Mouse (Mus musculus): Measurements from ENCODE around the gene Oxct2b. TPM values are rescaled to one million over a fixed set of nuclear protein-coding genes. Genes with fewer than 3 reads are reported as not detected.
"Not testable (repeated sequence)": the region's sequence is repeated elsewhere in the genome, so short reads cannot be mapped to it uniquely, and the experiment has no call there.

Gene Oxct2b
- polyA plus RNA-seq, 1 experiment from 2014 or later: not detected

GRCm38 (mm10) chr4:123155004-123155403, 38.9 kb downstream of the Oxct2b start:
- TF ChIP-seq CTCF (IDR thresholded peaks at IDR 0.05): peak; percentile 52
- DNase-seq (ENCODE audit: low read depth, low spot score): peak; percentile 7
- ChIA-PET CTCF (interaction anchor here (1.0 kb wide), 1 partner anchor 9 kb away, joined by 4 read pairs; no protein-coding TSS in a partner anchor), POLR2A (no interaction called here)
- in situ Hi-C loops (cut with MboI; ENCODE audit: low pct_unique_long_range_greater_than_20kb): loop anchor here (5.0 kb wide), 2 partner anchors 42 to 102 kb away; no protein-coding TSS in a partner anchor
- H3K27me3 ChIP-seq: peaks cover 7% of the 10 kb centered on the region
- no peak for ATAC-seq

GRCm38 (mm10) chr4:123155427-123155826, 39.4 kb downstream of the Oxct2b start:
- ChIA-PET CTCF (interaction anchor here (1.0 kb wide), 1 partner anchor 9 kb away, joined by 4 read pairs; no protein-coding TSS in a partner anchor), POLR2A (no interaction called here)
- ATAC-seq: no peak
- no peak for TF ChIP-seq CTCF (IDR thresholded peaks at IDR 0.05)
- H3K27me3 ChIP-seq: peaks cover 4% of the 10 kb centered on the region
- DNase-seq (ENCODE audit: low read depth, low spot score): no peak
- in situ Hi-C loops (cut with MboI; ENCODE audit: low pct_unique_long_range_greater_than_20kb): loop anchor here (5.0 kb wide), 2 partner anchors 42 to 102 kb away; no protein-coding TSS in a partner anchor

GRCm38 (mm10) chr4:123155840-123156239, 39.8 kb downstream of the Oxct2b start:
- in situ Hi-C loops (cut with MboI; ENCODE audit: low pct_unique_long_range_greater_than_20kb): loop anchor here (5.0 kb wide), 2 partner anchors 41 to 101 kb away; no protein-coding TSS in a partner anchor
- POLR2A ChIA-PET: no interaction called here
- TF ChIP-seq CTCF (IDR thresholded peaks at IDR 0.05): no peak
- CTCF ChIA-PET: no interaction called here
- peaks cover 4% of the 10 kb centered on the region for H3K27me3 ChIP-seq
- no peak for DNase-seq (ENCODE audit: low read depth, low spot score)
- ATAC-seq: no peak

GRCm38 (mm10) chr4:123160571-123160970, 44.5 kb downstream of the Oxct2b start:
- ChIA-PET POLR2A (no interaction called here), CTCF (no interaction called here)
- ATAC-seq (no peak), DNase-seq (ENCODE audit: low read depth, low spot score) (no peak)
- no peak for TF ChIP-seq CTCF (IDR thresholded peaks at IDR 0.05)
- H3K27me3 ChIP-seq: peaks cover 4% of the 10 kb centered on the region
- in situ Hi-C loops (cut with MboI; ENCODE audit: low pct_unique_long_range_greater_than_20kb): no loop called here

GRCm38 (mm10) chr4:123161251-123161650, 45.2 kb downstream of the Oxct2b start:
- ATAC-seq; H3K27me3 ChIP-seq; DNase-seq (ENCODE audit: low read depth, low spot score); POLR2A ChIA-PET; CTCF ChIA-PET; in situ Hi-C loops (cut with MboI; ENCODE audit: low pct_unique_long_range_greater_than_20kb): not testable (repeated sequence)

- ChIA-PET POLR2A (no interaction called here), CTCF (no interaction called here)
- no peak for ATAC-seq
- TF ChIP-seq CTCF (IDR thresholded peaks at IDR 0.05): no peak
- in situ Hi-C loops (cut with MboI; ENCODE audit: low pct_unique_long_range_greater_than_20kb): no loop called here
- DNase-seq (ENCODE audit: low read depth, low spot score): no peak
- H3K27me3 ChIP-seq: peaks cover 4% of the 10 kb centered on the region
Measured at GRCm38 (mm10) chr4:123162305-123162917, 46.3 kb downstream of the Oxct2b start.

GRCm38 (mm10) chr4:123164157-123164556, 48.1 kb downstream of the Oxct2b start:
- no peak for TF ChIP-seq CTCF (IDR thresholded peaks at IDR 0.05)
- ATAC-seq (no peak), DNase-seq (ENCODE audit: low read depth, low spot score) (no peak)
- in situ Hi-C loops (cut with MboI; ENCODE audit: low pct_unique_long_range_greater_than_20kb): no loop called here
- ChIA-PET CTCF (no interaction called here), POLR2A (no interaction called here)
- H3K27me3 ChIP-seq: peaks cover 4% of the 10 kb centered on the region

Other genes starting within 250 kb of the Oxct2b start
- gene Cap1, start 230.2 kb upstream of the Oxct2b start, polyA plus RNA-seq (2021): 145 TPM
- 0.08 TPM for gene Mfsd2a, start 155.1 kb upstream of the Oxct2b start, polyA plus RNA-seq (2021)
- gene Mycl, start 120.6 kb upstream of the Oxct2b start, polyA plus RNA-seq (2021): 0.19 TPM
- gene Trit1, start 99.7 kb upstream of the Oxct2b start, polyA plus RNA-seq (2021): 12.9 TPM
- gene Bmp8b, start 11.1 kb upstream of the Oxct2b start, polyA plus RNA-seq (2021): 0.06 TPM
- 37.2 TPM for gene Ppie, start 23.7 kb downstream of the Oxct2b start, polyA plus RNA-seq (2021)
- not detected for gene Hpcal4, start 67.0 kb downstream of the Oxct2b start, polyA plus RNA-seq (2021)
- not detected for gene Nt5c1a, start 85.2 kb downstream of the Oxct2b start, polyA plus RNA-seq (2021)
- gene Heyl, start 117.3 kb downstream of the Oxct2b start, polyA plus RNA-seq (2021): not detected
- 59.9 TPM for gene Pabpc4, start 146.1 kb downstream of the Oxct2b start, polyA plus RNA-seq (2021)
- not detected for gene Oxct2a, start 207.4 kb downstream of the Oxct2b start, polyA plus RNA-seq (2021)
- not detected for gene Bmp8a, start 227.0 kb downstream of the Oxct2b start, polyA plus RNA-seq (2021)

Data from Patski (cell line).